Mouse (Mus musculus) E14TG2a.4 (cell line): Measurements from ENCODE around the gene Kcnmb2.

ENCODE experiments used
- H3K27me3 ChIP-seq: 2 replicates; pipeline ENCODE4 v1.6.1; 2014; ENCODE audit warnings: low read length, control low read depth; ENCODE audit not compliant: insufficient read depth
- H3K36me3 ChIP-seq: 2 replicates; pipeline ENCODE4 v1.6.1; 2014; ENCODE audit warnings: low read length, control low read depth; ENCODE audit not compliant: insufficient read depth
- H3K4me1 ChIP-seq: replicated peaks from 2 replicates; pipeline ENCODE4 v1.6.1; 2014; ENCODE audit warnings: low read depth, low read length, control low read depth
- H3K4me3 ChIP-seq: replicated peaks from 2 replicates; pipeline ENCODE4 v1.5.1; 2014; ENCODE audit warnings: mild to moderate bottlenecking, low read length
- H3K9me3 ChIP-seq: 2 replicates; pipeline ENCODE4 v1.6.1; 2014; ENCODE audit warnings: low read length, control low read depth
- CTCF ChIP-seq: conservative IDR thresholded peaks from 2 replicates; pipeline ENCODE4 v1.5.1; 2014; ENCODE audit warnings: low read length
- NANOG ChIP-seq: IDR thresholded peaks from 2 replicates; pipeline ENCODE4 v1.6.1; 2014; ENCODE audit warnings: borderline replicate concordance, low read length, mixed read lengths
- POU5F1 ChIP-seq: IDR thresholded peaks from 2 replicates; pipeline ENCODE4 v1.6.1; 2014; ENCODE audit warnings: low read length, borderline replicate concordance

Gene Kcnmb2

DNA sequence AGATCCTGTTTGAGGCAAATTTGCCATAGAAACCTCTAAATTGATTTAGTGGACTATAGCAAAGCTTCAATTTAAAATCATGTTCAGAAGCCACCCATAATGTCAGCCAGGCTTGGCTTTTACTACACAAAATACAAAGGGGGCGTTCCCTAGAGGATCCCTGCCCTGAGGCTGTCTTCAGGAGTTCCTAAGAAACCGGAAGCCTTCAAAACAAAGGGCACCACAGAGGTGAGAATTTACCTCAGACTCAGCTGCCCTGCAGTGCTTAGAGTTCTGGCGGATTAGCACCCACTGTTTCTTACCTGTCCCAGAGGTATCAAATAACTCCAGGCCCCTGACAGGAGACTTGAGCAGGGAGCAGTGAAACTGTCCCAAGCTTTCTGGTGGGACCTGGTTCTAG, 77.4 kb downstream of the Kcnmb2 start:
- no peaks in the 10 kb centered on the region for H3K27me3 ChIP-seq
- H3K4me3 ChIP-seq = no peak overlapping the region
- 0 out of 2 replicates have a peak, but pooled peaks cover 3% of the 10 kb centered on the region for H3K9me3 ChIP-seq
- peaks cover 11% of the 10 kb centered on the region; the same call in 1 of the 2 replicates for H3K4me1 ChIP-seq
- TF ChIP-seq CTCF = no peak
- TF ChIP-seq NANOG = no peak
- TF ChIP-seq POU5F1 = no peak
- no peaks in the 10 kb centered on the region for H3K36me3 ChIP-seq

DNA sequence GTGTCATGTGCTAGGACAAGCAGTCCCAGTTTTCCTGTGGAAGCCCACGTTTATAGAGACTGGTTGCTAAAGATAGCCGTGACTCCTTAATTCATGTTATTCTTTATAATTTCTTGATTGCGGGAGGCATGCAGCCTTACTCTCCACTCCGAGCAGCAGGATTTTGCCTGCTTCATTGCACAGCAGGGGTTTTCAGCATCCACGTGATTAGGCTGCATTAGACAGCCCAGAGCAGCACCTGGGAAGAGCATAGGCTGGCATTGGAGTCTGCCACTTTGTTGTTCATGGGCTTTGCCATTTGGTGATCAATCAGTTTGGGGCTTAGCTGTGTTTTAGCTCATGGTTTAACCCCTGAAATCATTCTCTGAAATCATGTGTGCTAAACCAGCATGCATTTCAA, 80.1 kb downstream of the Kcnmb2 start:
- Histone ChIP-seq H3K4me1 (peaks cover 11% of the 10 kb centered on the region; the same call in 1 of the 2 replicates), H3K4me3 (no peak overlapping the region), H3K9me3 (0 out of 2 replicates have a peak, but pooled peaks cover 2% of the 10 kb centered on the region), H3K36me3 (no peaks in the 10 kb centered on the region), H3K27me3 (no peaks in the 10 kb centered on the region)
- TF ChIP-seq NANOG = no peak
- TF ChIP-seq CTCF = no peak
- no peak for TF ChIP-seq POU5F1

DNA sequence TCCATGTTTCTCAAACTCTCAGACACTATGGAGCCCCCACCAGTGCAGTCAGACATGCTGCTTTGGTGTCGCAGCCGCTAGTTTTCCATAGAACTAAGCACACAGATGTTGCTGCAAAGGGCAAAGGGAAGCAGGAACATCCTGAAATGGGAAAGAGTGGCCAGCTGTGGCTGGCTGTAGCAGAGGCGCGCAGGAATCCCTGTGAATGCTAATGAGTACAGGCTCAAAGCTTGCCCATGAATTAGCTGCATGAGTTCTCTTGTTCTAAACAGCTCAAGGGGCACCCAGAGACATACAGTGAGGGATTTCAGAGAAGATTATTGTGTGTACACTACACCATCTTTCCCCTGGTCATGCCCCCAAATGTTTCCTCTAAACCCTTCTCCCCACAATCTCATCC, 82.8 kb downstream of the Kcnmb2 start:
- Histone ChIP-seq H3K4me1 (peaks cover under 1% of the 10 kb centered on the region; the same call in 1 of the 2 replicates), H3K4me3 (no peak overlapping the region), H3K27me3 (no peaks in the 10 kb centered on the region), H3K9me3 (no peaks in the 10 kb centered on the region), H3K36me3 (no peaks in the 10 kb centered on the region)
- no peak for TF ChIP-seq NANOG
- no peak for TF ChIP-seq CTCF
- TF ChIP-seq POU5F1 = no peak

DNA sequence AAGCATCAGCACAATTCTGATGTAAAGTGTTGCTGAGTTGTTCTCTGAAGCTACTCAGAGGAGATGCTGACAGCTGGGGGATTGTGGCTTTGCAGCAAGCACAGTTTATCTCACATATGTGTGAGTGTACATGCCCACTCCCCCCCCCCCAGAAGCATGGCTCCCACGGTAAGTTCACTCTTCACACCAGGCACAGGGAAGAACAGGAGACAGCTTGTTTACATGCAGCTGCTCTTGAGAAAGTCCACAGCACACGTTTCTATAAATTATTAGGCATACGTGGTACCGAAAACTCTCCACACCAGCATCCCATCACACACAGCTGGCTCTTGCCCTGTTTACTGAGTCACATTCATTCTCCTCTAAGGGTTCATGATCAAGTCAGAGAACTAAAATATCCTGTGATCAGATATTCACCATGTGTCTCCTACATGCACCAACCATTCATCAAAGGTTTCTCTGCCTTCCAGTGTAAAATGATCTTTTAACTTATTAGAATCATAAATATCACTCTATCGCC, 89.3 kb downstream of the Kcnmb2 start:
- Histone ChIP-seq H3K4me1 (no peaks in the 10 kb centered on the region), H3K27me3 (no peaks in the 10 kb centered on the region), H3K4me3 (no peak overlapping the region), H3K9me3 (no peaks in the 10 kb centered on the region), H3K36me3 (no peaks in the 10 kb centered on the region)
- TF ChIP-seq POU5F1 (no peak), CTCF (no peak)

DNA sequence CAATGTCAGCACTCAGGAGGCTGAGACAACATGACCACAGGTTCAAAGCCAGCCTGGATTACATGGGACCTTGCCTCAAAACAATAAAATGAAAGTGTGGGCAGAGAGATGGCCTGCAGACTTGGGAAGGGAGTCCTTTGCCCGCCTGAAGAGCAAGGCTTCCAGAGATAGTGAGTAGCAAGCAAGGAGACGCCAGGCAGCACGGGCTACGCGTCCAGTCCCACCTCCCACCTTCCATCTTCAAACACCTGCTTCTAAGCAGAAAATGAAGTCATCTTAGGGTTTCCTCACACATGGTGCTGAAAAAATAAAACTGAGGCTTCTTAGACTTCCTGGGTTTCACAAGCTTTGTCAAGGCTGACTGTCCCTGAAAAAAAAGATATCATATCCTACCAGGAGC, 109.3 kb downstream of the Kcnmb2 start:
- H3K4me1 ChIP-seq = no peaks in the 10 kb centered on the region
- H3K9me3 ChIP-seq = no peaks in the 10 kb centered on the region
- H3K4me3 ChIP-seq = no peak overlapping the region
- H3K36me3 ChIP-seq = no peaks in the 10 kb centered on the region
- TF ChIP-seq NANOG (no peak), POU5F1 (no peak), CTCF (no peak)
- H3K27me3 ChIP-seq = no peaks in the 10 kb centered on the region

DNA sequence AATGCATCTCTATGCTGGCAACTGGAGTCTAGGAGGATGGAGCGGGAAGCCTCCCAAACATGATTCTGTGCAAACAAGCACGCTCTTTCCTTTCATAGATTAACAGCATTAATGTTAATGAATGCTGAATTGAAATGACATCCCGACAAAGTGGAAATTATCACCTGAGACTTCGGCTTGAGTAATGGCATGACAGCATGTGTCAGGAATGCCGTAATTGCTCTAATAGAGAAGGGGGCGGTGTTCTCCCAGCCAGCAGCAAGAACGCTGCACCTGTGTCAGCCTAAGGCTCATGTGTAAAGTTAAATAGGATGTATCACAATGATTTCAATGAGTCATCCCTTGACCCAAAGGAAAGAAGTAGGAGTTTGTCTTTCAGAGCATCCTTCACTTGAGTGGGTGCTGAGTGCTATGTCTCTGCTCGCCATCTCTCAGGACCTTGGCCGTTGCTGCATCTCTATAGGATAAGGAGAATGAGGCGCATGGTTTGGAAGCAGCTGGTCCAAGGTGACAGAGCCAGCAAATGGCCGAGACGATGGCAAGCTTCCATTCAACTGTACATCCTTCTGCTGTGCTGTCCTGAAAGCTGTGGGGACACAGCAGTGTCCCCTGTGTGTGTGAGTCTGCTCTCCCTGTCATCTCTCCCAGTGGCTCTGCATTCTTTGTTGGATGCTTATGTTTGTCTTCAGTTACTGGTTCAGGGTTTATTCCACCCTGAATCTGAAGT, 110.1 kb downstream of the Kcnmb2 start:
- no peaks in the 10 kb centered on the region for H3K9me3 ChIP-seq
- no peaks in the 10 kb centered on the region for H3K4me1 ChIP-seq
- no peaks in the 10 kb centered on the region for H3K36me3 ChIP-seq
- no peaks in the 10 kb centered on the region for H3K27me3 ChIP-seq
- no peak for TF ChIP-seq NANOG
- no peak for TF ChIP-seq POU5F1
- no peak for TF ChIP-seq CTCF
- H3K4me3 ChIP-seq = no peak overlapping the region

DNA sequence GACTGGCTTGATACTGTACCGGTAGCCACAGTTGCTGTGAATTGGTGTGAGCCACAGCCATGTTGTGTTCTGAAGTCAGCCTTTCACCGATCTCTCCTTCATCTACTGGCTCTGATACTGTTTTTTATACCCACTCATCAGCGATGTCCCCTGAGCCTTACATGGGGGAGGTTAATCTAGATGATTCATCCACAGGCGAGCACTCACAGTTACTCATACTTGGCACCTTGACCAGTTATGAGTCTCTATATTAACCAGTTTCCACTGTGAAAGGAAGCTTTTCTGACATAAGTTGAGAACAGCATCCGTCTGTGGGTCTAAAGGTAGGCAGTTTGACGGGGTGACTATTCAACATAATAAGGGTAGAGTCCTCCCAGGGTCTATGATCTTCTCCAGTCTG, 118.7 kb downstream of the Kcnmb2 start:
- no peaks in the 10 kb centered on the region for H3K27me3 ChIP-seq
- TF ChIP-seq CTCF (no peak), POU5F1 (no peak), NANOG (no peak)
- no peaks in the 10 kb centered on the region for H3K4me1 ChIP-seq

DNA sequence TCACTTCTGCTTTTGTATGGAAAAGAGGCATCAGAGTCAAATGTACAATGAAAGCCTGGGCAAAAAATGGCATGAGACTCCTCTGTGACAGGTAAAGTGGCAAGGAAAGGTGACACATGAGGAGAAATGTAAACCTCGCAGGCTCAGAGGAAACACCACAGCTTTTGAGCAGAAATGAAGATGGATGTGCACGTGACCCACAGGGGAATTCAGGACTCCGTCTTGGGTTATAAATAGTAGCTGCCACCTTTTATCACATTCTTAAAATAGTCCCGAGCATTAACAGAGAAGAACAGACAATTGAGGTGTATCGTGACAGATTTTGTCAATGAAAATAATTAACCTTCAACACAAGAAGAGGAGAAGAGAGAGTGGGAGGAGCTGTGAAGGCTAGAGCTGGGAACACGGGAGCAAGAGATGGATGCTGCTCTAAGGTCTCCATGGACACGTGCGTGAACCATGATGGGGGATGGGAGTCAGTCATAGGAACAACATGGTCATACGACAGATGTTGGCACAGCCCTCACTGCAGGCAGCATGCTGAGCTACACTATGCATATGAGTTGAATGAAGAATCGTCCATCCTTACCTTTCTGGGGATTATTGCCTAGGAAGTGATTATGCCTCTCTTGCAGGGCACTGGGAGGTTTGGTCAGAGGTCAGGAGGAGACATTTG, 127.2 kb downstream of the Kcnmb2 start:
- H3K4me3 ChIP-seq = no peak overlapping the region
- no peaks in the 10 kb centered on the region for H3K4me1 ChIP-seq
- H3K36me3 ChIP-seq = no peaks in the 10 kb centered on the region
- no peaks in the 10 kb centered on the region for H3K27me3 ChIP-seq
- TF ChIP-seq POU5F1 (no peak), CTCF (no peak), NANOG (no peak)
- 0 out of 2 replicates have a peak, but pooled peaks cover 4% of the 10 kb centered on the region for H3K9me3 ChIP-seq

More for the DNA sequence above, 118.7 kb downstream of the Kcnmb2 start:
- Histone ChIP-seq H3K4me3 (no peak overlapping the region), H3K36me3 (no peaks in the 10 kb centered on the region), H3K9me3 (no peaks in the 10 kb centered on the region; the same call in 1 of the 2 replicates)
